Mouse (Mus musculus) lung, embryonic 15.5 days (tissue): ENCODE measurements around the gene Gldc. TPM values are rescaled to one million over a fixed set of nuclear protein-coding genes. Genes with fewer than 3 reads are reported as not detected.
A peak's percentile ranks its signal among the peaks of the same experiment; 100 is the strongest.

Source experiments
- ATAC-seq: fragments of 200-750 bp; cut with Nextera tagmentation; 2 replicates; pipeline ENCODE4 v1.8.0; 2017; ENCODE audit warnings: moderate number of reproducible peaks, borderline replicate concordance; ENCODE audit not compliant: low FRiP score, low TSS enrichment; ENCODE audit errors: extremely low read depth
- H3K27ac ChIP-seq: fragments of 300-500 bp; sonication (generic); 2 replicates; pipeline ENCODE4 v1.5.1; 2015; ENCODE audit warnings: moderate library complexity, mild to moderate bottlenecking, inconsistent platforms
- H3K27me3 ChIP-seq: fragments of 300-500 bp; sonication (generic); 2 replicates; pipeline ENCODE4 v1.6.1; 2015; ENCODE audit warnings: inconsistent platforms
- H3K36me3 ChIP-seq: fragments of 300-500 bp; sonication (generic); 2 replicates; pipeline ENCODE4 v1.6.1; 2015; ENCODE audit warnings: inconsistent platforms
- H3K4me1 ChIP-seq: fragments of 300-500 bp; sonication (generic); 2 replicates; pipeline ENCODE4 v1.6.1; 2015; ENCODE audit warnings: inconsistent platforms
- H3K4me2 ChIP-seq: fragments of 300-500 bp; sonication (generic); 2 replicates; pipeline ENCODE4 v1.6.1; 2015; ENCODE audit warnings: inconsistent platforms, mild to moderate bottlenecking, moderate library complexity
- H3K4me3 ChIP-seq: fragments of 300-500 bp; sonication (generic); 2 replicates; pipeline ENCODE4 v1.5.1; 2015; ENCODE audit warnings: mild to moderate bottlenecking, inconsistent platforms
- H3K9ac ChIP-seq: fragments of 300-500 bp; sonication (generic); 2 replicates; pipeline ENCODE4 v1.6.1; 2015; ENCODE audit warnings: inconsistent platforms
- H3K9me3 ChIP-seq: fragments of 300-500 bp; sonication (generic); 2 replicates; pipeline ENCODE4 v1.6.1; 2016; ENCODE audit warnings: inconsistent platforms
- WGBS: fragments of 180-500 bp; shearing (Covaris S2); methylation state at CpG from one replicate; pipeline ENCODE4 v1.1.7; 2015; 5-methylcytosine and 5-hydroxymethylcytosine counted together
- polyA plus RNA-seq: library from polyadenylated mRNA; unstranded; fragments of >200 nt; fragmentation: Nextera tagmentation; extraction: Ambion mirVana; gene quantifications from 2 replicates; pipeline ENCODE4 v1.2.1, GENCODE M21; 2015

Gldc gene
- polyA plus RNA-seq, 1 experiment from 2014 or later = 0.65 TPM

DNA sequence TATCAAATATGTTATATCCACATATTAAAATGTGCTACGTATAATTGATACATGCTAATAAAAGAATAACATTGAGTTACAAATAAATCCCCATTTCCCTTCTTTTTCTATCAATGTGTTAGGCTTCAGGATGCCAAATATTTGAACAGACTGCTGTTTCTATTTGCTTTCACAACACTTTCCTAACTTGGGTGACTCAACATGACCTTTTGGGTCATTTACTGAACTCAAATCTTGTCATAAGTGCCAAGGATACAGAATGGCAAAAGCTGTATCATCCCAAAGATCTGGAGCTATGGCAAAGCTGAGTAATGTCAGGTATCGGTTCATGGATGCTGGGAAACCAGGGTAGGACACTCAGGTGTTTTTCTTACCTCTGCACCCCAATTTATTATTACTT lies 12.0 kb upstream of the Gldc start:
- Histone ChIP-seq H3K9ac (no peak overlapping the region), H3K27ac (no peak overlapping the region), H3K9me3 (0 out of 2 replicates have a peak, but pooled peaks cover 3% of the 10 kb centered on the region), H3K4me3 (no peak overlapping the region), H3K36me3 (no peaks in the 10 kb centered on the region), H3K27me3 (no peaks in the 10 kb centered on the region), H3K4me1 (no peaks in the 10 kb centered on the region), H3K4me2 (no peak overlapping the region)
- no peak for ATAC-seq
- 79% methylated on average over 2 of the region's 2 CpGs for WGBS

DNA sequence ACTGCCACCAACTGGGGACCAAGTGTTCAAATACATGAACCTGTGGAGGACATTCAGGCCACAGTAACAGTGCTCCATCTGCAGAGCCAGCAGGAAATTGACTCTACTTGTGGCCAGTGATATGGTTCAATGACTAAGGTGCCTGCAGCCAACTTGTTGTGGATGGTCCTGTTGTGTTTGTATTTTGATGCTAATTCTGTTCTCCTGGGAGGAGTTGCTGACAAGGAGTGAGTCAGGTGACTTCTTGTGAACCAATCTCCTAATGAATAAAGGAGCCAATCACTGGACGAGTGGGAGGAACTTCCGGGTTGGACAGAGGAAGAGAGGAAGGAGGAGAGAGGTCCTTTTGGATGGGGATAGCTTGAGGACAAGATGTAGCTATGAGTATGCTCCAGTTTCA lies 10.3 kb upstream of the Gldc start:
- 80% methylated on average over 2 of the region's 2 CpGs for WGBS
- Histone ChIP-seq H3K4me3 (no peak overlapping the region), H3K36me3 (no peaks in the 10 kb centered on the region), H3K9ac (no peak overlapping the region), H3K27ac (no peak overlapping the region), H3K27me3 (no peaks in the 10 kb centered on the region), H3K4me1 (no peaks in the 10 kb centered on the region), H3K4me2 (no peak overlapping the region), H3K9me3 (0 out of 2 replicates have a peak, but pooled peaks cover 3% of the 10 kb centered on the region)
- no peak for ATAC-seq

DNA sequence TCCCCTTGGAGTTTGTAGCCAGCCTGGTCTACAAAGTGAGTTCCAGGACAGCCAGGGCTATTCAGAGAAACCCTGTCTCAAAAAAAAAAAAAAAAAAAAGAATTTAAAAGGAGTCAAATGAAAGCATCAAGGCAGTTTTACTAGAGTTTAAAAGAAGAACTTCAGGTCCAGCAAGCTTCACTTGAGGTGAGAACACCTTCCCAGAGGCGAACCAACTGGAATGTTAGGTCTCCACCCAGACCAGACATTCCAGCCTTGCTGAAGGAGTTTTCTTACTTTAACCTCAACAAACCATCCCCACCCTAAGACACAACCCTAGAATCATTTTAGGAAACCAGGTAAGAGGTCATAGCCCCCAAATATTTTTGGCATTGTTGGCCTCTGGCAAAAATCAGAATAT lies 4.8 kb upstream of the Gldc start:
- Histone ChIP-seq H3K4me3 (no peak overlapping the region), H3K36me3 (no peaks in the 10 kb centered on the region), H3K4me1 (peaks cover 6% of the 10 kb centered on the region; the same call in 1 of the 2 replicates), H3K9me3 (no peaks in the 10 kb centered on the region), H3K27ac (no peak overlapping the region), H3K27me3 (peaks cover 21% of the 10 kb centered on the region), H3K4me2 (no peak overlapping the region), H3K9ac (no peak overlapping the region)
- no peak for ATAC-seq
- 66% methylated on average over 1 of the region's 1 CpGs for WGBS

DNA sequence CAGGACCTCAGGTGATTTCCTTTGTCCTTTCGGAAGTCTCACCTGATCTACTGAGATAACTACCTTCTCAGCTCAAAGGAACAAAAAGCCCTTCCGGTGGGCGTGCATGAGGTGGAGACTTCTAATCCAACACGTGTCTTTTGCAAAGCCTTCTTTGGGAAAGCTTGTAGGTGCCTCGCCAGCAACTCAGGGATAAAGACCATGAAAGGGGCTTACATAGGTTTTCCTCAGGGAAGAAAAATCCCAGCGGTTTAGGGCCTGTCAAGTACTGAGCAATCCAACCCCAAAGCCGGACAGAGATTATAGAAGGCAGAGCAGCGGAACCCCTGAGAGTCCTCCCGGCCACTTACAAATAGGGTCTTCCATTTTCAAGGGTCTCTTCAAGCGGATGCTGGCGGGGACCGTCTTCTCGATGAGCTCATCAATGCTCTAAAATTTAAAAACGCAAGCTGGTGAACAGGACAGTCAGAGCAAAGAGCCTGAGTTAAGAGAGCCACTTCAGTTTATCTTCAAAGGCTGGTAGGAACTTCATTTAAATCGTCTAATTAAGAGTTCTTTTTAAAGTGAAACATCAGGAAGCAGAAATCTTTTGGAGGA lies 1.1 kb downstream of the Gldc start:
- 0 out of 2 replicates have a peak overlapping the region, but pooled peaks have one; percentile 23 for H3K9ac ChIP-seq
- no peaks in the 10 kb centered on the region for H3K36me3 ChIP-seq
- peaks cover 43% of the 10 kb centered on the region for H3K27me3 ChIP-seq
- H3K4me3 ChIP-seq = peak overlapping the region; percentile 42
- peaks cover 13% of the 10 kb centered on the region; the same call in 1 of the 2 replicates for H3K4me1 ChIP-seq
- no peaks in the 10 kb centered on the region for H3K9me3 ChIP-seq
- H3K4me2 ChIP-seq = peak overlapping the region; percentile 97
- no peak for ATAC-seq
- H3K27ac ChIP-seq = no peak overlapping the region
- 5% methylated on average over 15 of the region's 15 CpGs for WGBS

DNA sequence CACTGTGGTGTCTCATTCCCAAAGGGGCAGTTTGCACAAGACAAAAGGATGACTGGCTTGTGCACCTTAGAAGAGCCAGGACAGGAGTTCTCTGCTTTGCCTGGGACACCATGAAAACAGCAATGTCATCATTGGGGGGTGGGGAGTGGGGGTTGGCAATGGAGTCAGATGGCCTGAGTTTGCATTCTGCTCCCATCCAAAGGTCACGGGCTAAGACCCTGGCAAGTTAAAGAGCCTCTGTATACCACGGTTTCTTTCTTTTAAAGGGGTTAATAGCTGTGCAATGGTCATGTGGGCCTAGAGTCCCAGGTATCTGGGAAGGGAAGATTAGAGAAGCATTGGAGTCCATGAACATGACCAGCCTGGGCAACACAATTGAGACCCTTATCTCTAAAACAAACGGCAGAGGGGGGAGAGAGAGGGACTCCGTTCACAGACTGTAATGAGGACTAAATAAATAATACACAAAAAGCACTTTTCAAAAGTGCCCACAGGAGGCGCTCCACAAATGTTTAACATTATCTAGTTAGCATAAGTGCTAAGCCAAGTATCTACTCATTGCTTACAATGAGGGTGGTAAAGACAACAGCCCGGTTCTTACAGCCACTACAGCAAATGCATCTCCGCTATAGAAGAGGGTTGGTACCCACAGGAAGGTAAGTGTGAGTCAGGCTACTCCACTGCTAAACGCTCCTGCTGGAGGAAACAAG lies 3.7 kb downstream of the Gldc start:
- Histone ChIP-seq H3K27me3 (peaks cover 36% of the 10 kb centered on the region), H3K27ac (no peak overlapping the region), H3K4me3 (no peak overlapping the region), H3K36me3 (no peaks in the 10 kb centered on the region), H3K4me1 (peaks cover 13% of the 10 kb centered on the region; the same call in 1 of the 2 replicates), H3K4me2 (no peak overlapping the region), H3K9me3 (no peaks in the 10 kb centered on the region), H3K9ac (no peak overlapping the region)
- no peak for ATAC-seq
- 67% methylated on average over 8 of the region's 8 CpGs for WGBS

DNA sequence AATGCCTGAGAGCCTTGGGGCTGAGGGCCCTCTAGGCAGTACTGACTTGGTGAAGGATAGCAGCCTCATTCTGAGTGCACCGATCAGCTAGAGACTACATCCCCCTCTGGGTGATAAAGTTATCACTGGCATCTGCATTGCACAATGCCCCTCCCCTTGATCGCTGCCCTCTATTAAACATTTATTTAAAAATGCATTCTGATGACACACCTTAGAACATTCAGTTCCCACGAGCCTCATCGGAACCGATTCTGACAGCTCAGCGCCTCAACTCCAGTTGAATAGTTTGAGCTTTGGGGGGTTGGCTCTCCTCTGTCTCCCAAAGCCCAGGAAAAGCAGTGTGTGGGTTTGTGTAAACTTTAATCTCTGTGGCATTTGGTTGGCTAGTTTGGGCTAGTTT lies 4.9 kb downstream of the Gldc start:
- H3K9me3 ChIP-seq = no peaks in the 10 kb centered on the region
- peaks cover 11% of the 10 kb centered on the region; the same call in 1 of the 2 replicates for H3K4me1 ChIP-seq
- H3K27me3 ChIP-seq = peaks cover 26% of the 10 kb centered on the region
- no peaks in the 10 kb centered on the region for H3K36me3 ChIP-seq
- 86% methylated on average over 6 of the region's 6 CpGs for WGBS
- no peak overlapping the region for H3K4me2 ChIP-seq
- no peak overlapping the region for H3K27ac ChIP-seq
- H3K9ac ChIP-seq = no peak overlapping the region
- H3K4me3 ChIP-seq = no peak overlapping the region
- no peak for ATAC-seq

DNA sequence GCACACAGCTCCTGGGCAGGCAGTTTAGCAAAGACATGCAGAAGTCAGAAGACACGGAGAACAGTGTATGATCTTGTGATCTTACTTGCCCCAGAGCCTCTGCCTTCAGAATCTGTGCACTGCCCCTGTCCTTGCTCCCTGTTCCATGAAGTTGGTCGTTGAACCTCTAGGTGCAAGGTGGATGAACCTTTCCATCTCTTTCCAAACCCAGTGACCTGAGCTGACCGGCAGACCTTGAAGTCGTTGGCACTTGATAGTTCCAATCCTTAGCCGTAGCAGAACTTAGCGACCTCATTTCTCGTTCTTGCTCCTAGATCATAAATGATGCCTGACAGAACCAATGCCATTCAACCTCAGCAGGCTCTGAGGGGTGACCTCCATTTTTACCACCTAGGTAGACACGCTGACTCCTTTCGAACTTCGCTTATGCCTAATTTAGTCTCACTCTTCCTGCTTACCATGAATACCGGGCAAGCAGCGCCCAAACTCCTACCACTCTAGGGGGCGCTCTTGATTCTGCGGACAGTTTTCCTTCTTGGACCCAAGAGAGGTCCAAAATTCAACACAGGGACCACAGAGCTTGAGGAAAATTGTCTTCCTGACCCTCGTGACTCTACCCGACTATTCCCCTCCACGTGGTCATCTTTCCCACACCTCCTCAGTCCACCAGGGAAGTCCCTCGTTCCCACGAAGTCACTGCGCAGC lies 8.3 kb downstream of the Gldc start:
- WGBS = 88% methylated on average over 20 of the region's 20 CpGs
- no peak overlapping the region for H3K4me2 ChIP-seq
- no peaks in the 10 kb centered on the region for H3K36me3 ChIP-seq
- ATAC-seq = no peak
- no peak overlapping the region for H3K27ac ChIP-seq
- H3K4me3 ChIP-seq = no peak overlapping the region
- H3K9ac ChIP-seq = no peak overlapping the region
- no peaks in the 10 kb centered on the region for H3K4me1 ChIP-seq
- no peaks in the 10 kb centered on the region; the same call in 1 of the 2 replicates for H3K27me3 ChIP-seq
- H3K9me3 ChIP-seq = no peaks in the 10 kb centered on the region

DNA sequence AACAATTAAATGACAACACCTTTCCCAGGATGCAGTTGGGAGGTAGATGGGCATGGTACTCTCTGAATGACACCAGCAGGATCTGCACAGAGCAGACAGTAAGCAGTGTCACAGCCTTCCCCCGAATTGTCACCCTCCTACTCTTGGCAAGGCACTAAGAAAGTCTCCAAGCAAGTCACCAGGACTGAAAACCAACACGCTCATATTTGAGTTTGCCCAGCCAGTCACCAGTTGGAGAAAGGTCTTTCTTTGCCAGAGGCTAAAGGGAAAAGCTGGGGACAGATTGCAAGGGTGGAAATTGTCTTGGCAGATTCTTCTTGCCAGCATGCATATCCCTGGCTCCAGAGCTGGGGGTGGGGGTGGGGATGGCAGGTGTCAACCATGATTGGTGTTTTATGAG lies 11.0 kb downstream of the Gldc start:
- Histone ChIP-seq H3K9ac (no peak overlapping the region), H3K4me1 (no peaks in the 10 kb centered on the region), H3K4me3 (no peak overlapping the region), H3K4me2 (no peak overlapping the region), H3K36me3 (no peaks in the 10 kb centered on the region), H3K27ac (no peak overlapping the region), H3K27me3 (no peaks in the 10 kb centered on the region), H3K9me3 (no peaks in the 10 kb centered on the region)
- WGBS = 76% methylated on average over 2 of the region's 2 CpGs
- no peak for ATAC-seq

DNA sequence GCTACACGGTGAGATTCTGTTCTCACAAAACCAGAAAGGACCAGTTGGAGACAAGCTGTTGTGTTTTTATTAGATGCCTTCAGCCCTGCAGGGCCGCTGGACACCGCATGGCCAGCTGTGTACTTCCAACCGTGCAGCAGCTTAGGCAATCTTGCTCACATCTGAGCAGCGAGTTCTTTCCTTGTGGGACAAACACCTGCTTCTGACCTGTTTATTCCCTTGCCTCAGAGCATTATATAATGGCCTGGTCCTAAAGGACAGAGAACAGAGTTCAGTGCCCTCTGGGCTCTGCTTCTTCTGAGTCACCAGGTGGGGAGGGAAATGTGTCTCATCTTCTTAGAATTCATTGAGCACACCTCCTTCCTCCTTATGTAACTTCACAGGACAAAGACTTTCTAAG lies 12.4 kb downstream of the Gldc start:
- H3K9me3 ChIP-seq = no peaks in the 10 kb centered on the region
- no peaks in the 10 kb centered on the region for H3K27me3 ChIP-seq
- no peak overlapping the region for H3K4me3 ChIP-seq
- no peaks in the 10 kb centered on the region for H3K36me3 ChIP-seq
- no peak for ATAC-seq
- 88% methylated on average over 5 of the region's 5 CpGs for WGBS
- no peaks in the 10 kb centered on the region for H3K4me1 ChIP-seq
- H3K4me2 ChIP-seq = no peak overlapping the region
- H3K27ac ChIP-seq = no peak overlapping the region
- no peak overlapping the region for H3K9ac ChIP-seq

DNA sequence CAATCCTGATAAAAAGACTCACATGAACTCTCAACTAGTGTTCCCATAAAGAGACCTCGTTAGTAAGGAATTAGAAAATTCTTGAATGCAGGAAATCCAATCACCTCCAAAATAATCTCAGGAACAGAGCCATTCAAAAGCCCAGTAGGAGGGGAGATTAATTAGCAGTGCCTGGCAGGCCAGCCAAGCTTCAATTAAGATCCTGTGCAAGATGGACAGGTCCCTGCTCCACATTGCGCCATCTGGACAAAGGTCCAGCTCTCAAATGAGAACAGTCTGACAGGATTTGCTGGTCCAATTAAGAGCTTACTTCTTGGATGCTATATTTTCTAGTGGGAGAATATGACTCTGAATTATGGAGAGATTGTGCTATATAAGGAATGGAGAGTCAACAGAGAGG lies 15.2 kb downstream of the Gldc start:
- no peak overlapping the region for H3K9ac ChIP-seq
- no peak overlapping the region for H3K4me3 ChIP-seq
- H3K27me3 ChIP-seq = no peaks in the 10 kb centered on the region
- no peak overlapping the region for H3K27ac ChIP-seq
- no peaks in the 10 kb centered on the region for H3K4me1 ChIP-seq
- ATAC-seq = no peak
- no peaks in the 10 kb centered on the region for H3K36me3 ChIP-seq
- WGBS = 82% methylated on average over 2 of the region's 2 CpGs
- no peak overlapping the region for H3K4me2 ChIP-seq
- no peaks in the 10 kb centered on the region for H3K9me3 ChIP-seq

DNA sequence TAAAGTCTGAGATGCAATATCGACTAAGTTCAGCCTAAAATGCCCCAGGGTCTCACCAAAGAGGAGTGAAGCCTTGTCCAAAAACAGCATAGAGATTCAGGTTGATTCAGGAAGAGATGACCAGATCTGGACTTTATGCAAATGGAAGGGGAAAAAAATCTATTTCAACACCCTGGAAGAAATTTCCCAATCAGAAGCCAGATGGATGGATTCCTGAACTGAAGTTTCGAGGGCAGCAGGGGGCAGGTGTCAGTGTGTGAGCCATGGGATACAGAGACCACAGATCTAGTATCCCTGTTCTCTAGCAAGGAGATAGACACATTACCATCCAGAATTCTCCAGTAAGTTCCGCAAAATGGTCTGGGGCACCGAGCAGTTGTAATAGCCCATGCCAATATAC lies 17.0 kb downstream of the Gldc start:
- ATAC-seq = no peak
- H3K4me2 ChIP-seq = no peak overlapping the region
- no peaks in the 10 kb centered on the region for H3K9me3 ChIP-seq
- no peaks in the 10 kb centered on the region for H3K27me3 ChIP-seq
- no peak overlapping the region for H3K27ac ChIP-seq
- H3K4me1 ChIP-seq = no peaks in the 10 kb centered on the region
- H3K36me3 ChIP-seq = no peaks in the 10 kb centered on the region
- WGBS = 83% methylated on average over 4 of the region's 4 CpGs
- no peak overlapping the region for H3K9ac ChIP-seq
- no peak overlapping the region for H3K4me3 ChIP-seq

DNA sequence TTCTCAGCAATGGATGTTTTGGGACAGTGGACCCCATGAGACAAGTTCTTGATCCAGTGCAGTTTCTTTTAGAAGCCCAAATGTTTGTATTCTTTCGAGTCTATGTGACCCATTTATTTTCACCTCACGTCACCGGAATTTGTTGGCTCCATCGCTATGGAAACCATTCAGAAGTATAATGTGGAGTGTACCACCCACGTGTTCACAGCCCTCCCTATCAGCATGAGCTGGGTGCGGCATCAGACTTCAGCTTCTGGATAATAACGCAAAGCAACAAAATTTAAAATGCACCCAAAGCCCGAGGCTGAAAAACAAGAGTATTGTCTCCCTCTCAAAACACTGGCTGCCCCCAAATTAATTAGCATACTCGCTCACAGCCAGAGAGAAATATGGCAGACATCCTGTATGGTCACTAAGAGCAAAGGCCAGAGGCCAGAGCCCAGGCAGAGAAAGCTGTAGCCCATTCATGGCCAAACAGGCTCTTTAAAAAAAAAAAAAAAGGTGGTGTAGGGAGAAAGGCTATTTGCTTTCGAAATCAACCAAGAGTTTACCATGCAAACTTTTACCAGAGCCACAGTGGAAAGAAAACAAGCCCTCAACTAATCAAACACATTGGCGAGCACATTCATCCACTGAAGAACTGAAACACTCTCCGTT lies 18.1 kb downstream of the Gldc start:
- no peaks in the 10 kb centered on the region for H3K36me3 ChIP-seq
- H3K27me3 ChIP-seq = no peaks in the 10 kb centered on the region
- 61% methylated on average over 12 of the region's 12 CpGs for WGBS
- no peak overlapping the region for H3K4me2 ChIP-seq
- no peak overlapping the region for H3K4me3 ChIP-seq
- no peaks in the 10 kb centered on the region for H3K4me1 ChIP-seq
- H3K27ac ChIP-seq = no peak overlapping the region
- no peak overlapping the region for H3K9ac ChIP-seq
- no peak for ATAC-seq
- no peaks in the 10 kb centered on the region for H3K9me3 ChIP-seq
